Mouse (Mus musculus): Measurements from ENCODE around the gene Edn2. TPM values are rescaled to one million over a fixed set of nuclear protein-coding genes. Genes with fewer than 3 reads are reported as not detected.

The Edn2 gene
- polyA plus RNA-seq, 1 experiment from 2014 or later = 0.10 TPM

Other genes starting within 250 kb of the Edn2 start
- not detected in 2 replicates for gene AL607142.1, start 96.2 kb upstream of the Edn2 start, polyA plus RNA-seq (2016; fragmentation: Nextera tagmentation; extraction: Ambion mirVana)
- 0.20 and 0.25 TPM in 2 replicates for gene Foxo6, start 126.1 kb downstream of the Edn2 start, polyA plus RNA-seq (2016; fragmentation: Nextera tagmentation; extraction: Ambion mirVana)
- 44.1 and 59.1 TPM in 2 replicates for gene Scmh1, start 244.1 kb downstream of the Edn2 start, polyA plus RNA-seq (2016; fragmentation: Nextera tagmentation; extraction: Ambion mirVana)

All from hindbrain, embryonic 10.5 days (tissue).